Mouse (Mus musculus) heart, adult 8-10 months (tissue): ENCODE measurements around the gene Wfdc16. TPM values are rescaled to one million over a fixed set of nuclear protein-coding genes. Genes with fewer than 3 reads are reported as not detected.

Experiments
- DNase-seq: peaks from one replicate; pipeline ENCODE4 v3.0.0; 2022; ENCODE audit warnings: low spot score
- total RNA-seq, 4 experiments: library from RNA; stranded (reverse); gene quantifications; 2 replicates each; pipeline ENCODE4 v1.2.4; 2022

Gene Wfdc16
- total RNA-seq, 4 experiments from 2014 or later, result not detected

DNA sequence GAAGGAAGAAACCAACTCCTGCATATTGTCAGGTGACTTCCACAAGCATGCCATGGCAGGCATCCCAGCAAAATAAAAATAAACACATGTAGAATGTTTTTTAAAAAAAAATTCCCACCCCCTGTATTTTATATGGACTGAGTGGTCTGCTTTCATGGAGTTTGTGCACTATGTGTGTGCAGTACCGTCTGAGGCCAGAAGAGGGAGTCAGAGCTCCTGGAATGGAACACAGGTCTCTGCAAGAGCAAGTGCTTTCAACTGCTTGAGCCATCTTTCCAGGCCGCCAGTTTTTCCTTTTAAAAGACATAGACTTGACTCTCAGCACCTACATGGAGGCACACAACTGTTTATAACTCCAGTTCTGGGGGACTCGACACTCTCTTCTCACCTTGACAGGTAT lies 35.1 kb downstream of the Wfdc16 start:
- no peak for DNase-seq

DNA sequence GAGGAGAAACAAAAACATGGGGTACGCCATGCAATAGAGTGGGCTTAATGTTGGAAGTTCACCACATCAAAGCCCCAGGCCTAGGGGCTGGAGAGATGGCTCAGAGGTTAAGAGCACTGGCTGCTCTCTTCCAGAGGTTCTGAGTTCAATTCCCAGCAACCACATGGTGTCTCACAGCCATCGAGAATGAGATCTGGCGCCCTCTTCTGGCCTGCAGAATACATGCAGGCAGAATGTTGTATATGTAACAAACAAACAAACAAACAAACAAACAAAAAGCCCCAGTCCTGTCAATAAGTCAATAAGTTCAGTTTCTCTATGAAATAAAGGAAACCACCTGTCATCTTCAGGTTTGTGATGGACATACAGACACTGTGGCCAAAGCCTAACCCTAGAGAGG lies 38.4 kb downstream of the Wfdc16 start:
- DNase-seq, result no peak

DNA sequence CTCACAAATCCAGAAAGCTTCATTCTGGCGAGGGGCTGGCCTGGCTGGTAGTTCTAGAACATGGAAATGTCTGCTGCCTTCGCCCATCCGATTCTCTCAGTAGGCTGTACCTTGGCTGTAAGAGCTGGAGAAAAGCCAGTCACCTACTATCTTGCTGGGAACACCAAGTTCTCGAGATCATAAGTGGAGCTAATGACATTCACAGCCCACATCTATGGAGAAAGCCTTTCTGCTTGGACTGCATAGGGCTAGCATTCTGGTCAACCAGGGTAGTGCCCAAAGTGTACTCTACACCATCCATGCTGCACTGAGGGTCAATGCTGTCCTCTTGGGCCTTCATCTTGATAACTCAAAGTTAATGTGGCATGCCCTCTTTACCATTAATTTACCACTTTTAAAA lies 45.1 kb downstream of the Wfdc16 start, which contains the start of gene Eppin:
TSS of gene Eppin (minus strand) at position 101 of the 400 bp plus-strand sequence.
- no peak for DNase-seq

DNA sequence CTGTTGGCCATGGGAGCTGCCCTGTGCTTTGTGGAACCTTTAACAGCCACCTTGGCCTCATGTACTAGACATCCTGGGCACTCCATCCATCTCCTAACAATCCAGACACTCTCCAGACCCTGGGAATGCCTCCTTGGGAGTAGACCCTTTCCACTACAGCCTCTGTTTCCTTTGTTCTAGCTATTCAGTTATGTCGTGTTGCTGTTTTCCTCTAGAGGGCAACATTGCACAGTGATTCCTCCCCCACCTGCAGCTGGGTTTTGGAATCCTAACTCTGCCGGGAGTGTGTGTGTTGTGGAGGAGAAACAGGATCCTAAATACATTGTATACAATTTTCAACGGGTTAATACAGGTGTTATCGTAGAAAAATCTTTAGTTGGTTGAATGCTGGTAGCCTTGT lies 46.6 kb downstream of the Wfdc16 start:
- no peak for DNase-seq

DNA sequence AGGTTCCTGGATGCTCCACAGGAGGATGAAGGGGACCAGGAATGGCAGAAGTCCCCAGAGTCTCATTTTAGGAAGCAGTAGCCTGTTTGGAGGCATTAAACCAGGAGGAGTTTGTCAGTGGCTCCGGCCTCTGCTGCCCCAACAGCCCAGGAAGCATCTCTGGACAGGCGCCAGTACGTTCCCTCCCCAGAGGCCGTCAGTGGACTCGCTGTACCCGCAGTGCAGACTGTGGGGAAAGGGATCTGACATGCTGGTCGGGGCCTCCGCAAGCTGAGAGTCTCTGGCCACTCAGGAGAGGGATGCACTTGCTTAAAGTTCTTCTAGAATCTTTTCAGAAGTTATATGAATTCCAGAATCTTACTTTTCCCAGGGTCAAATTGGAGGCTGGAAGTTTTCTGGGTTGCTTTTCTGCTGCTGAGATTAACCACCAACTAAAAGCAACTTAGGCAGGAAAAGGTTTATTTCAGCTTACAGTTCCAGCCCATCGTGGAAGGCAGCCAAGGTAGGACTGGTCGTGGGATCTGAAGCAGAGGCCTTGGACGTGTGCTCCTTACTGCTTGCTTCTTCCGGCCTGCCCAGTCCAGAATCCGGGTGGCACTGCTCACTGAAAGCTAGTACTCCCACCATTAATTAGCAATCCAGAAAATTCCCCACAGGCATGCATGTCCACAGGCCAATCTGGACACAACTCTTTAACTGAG lies 53.4 kb downstream of the Wfdc16 start, which contains the start of gene Wfdc6a:
TSS of gene Wfdc6a (minus strand) at position 423 of the 701 bp plus-strand sequence.
- DNase-seq, result peak; percentile 17

Other genes with a start within 250 kb of the Wfdc16 start
- gene Slpi, start 249.7 kb downstream of the Wfdc16 start, total RNA-seq, result 100 to 1,000 TPM in 1 of 4 experiments, 1 to 10 TPM in 3; 1.1 to 110 (median 2.3) TPM
- not detected for gene Rbpjl, start 235.7 kb downstream of the Wfdc16 start, total RNA-seq
- gene Matn4, start 233.6 kb downstream of the Wfdc16 start, total RNA-seq, result under 1 TPM; 0.25 to 0.50 (median 0.29) TPM
- gene Sdc4, start 194.9 kb downstream of the Wfdc16 start, total RNA-seq, result 10 to 100 TPM; 14.9 to 23.0 (median 20.7) TPM
- 10 to 100 TPM; 25.2 to 28.5 (median 25.8) TPM for gene Sys1, start 181.8 kb downstream of the Wfdc16 start, total RNA-seq
- gene Gm20458, start 177.8 kb downstream of the Wfdc16 start, total RNA-seq, result 1 to 10 TPM; 3.6 to 6.7 (median 5.5) TPM
- not detected for gene Trp53tg5, start 165.1 kb downstream of the Wfdc16 start, total RNA-seq
- 10 to 100 TPM; 11.3 to 15.0 (median 12.6) TPM for gene Dbndd2, start 152.7 kb downstream of the Wfdc16 start, total RNA-seq
- 10 to 100 TPM; 32.0 to 34.8 (median 33.9) TPM for gene Pigt, start 141.3 kb downstream of the Wfdc16 start, total RNA-seq
- 1 to 10 TPM in 3 of 4 experiments, under 1 TPM in 1; 0.73 to 3.1 (median 2.1) TPM for gene Wfdc2, start 76.4 kb downstream of the Wfdc16 start, total RNA-seq
- not detected for gene Spint3, start 65.3 kb downstream of the Wfdc16 start, total RNA-seq
- under 1 TPM in 1 of 4 experiments, not detected in 3; 0.49 TPM for gene Wfdc6a, start 53.3 kb downstream of the Wfdc16 start, total RNA-seq
- gene Eppin, start 45.2 kb downstream of the Wfdc16 start, total RNA-seq, result not detected
- not detected for gene Wfdc6b, start 25.3 kb downstream of the Wfdc16 start, total RNA-seq
- gene Wfdc8, start 25.2 kb downstream of the Wfdc16 start, total RNA-seq, result not detected
- gene Wfdc10, start 17.2 kb upstream of the Wfdc16 start, total RNA-seq, result not detected
- gene Wfdc9, start 17.8 kb upstream of the Wfdc16 start, total RNA-seq, result not detected
- not detected for gene Wfdc11, start 35.3 kb upstream of the Wfdc16 start, total RNA-seq
- under 1 TPM in 1 of 4 experiments, not detected in 3; 0.24 TPM for gene Wfdc13, start 46.3 kb upstream of the Wfdc16 start, total RNA-seq
- gene Spint4, start 59.7 kb upstream of the Wfdc16 start, total RNA-seq, result not detected
- not detected for gene Spint5, start 76.5 kb upstream of the Wfdc16 start, total RNA-seq
- under 1 TPM in 2 of 4 experiments, not detected in 2; 0.30 to 0.83 TPM for gene Wfdc3, start 107.1 kb upstream of the Wfdc16 start, total RNA-seq
- 10 to 100 TPM; 20.4 to 28.2 (median 26.9) TPM for gene Dnttip1, start 107.2 kb upstream of the Wfdc16 start, total RNA-seq
- 1 to 10 TPM in 2 of 4 experiments, under 1 TPM in 2; 0.47 to 2.7 (median 1.4) TPM for gene Ube2c, start 131.1 kb upstream of the Wfdc16 start, total RNA-seq
- gene Tnnc2, start 141.2 kb upstream of the Wfdc16 start, total RNA-seq, result 1 to 10 TPM; 2.9 to 7.2 (median 3.1) TPM
- gene Snx21, start 147.0 kb upstream of the Wfdc16 start, total RNA-seq, result 10 to 100 TPM; 23.1 to 24.9 (median 23.5) TPM
- 10 to 100 TPM; 12.3 to 13.3 (median 12.6) TPM for gene Acot8, start 166.1 kb upstream of the Wfdc16 start, total RNA-seq
- gene Zswim3, start 166.3 kb upstream of the Wfdc16 start, total RNA-seq, result 1 to 10 TPM; 2.2 to 2.7 (median 2.5) TPM
- gene Zswim1, start 183.9 kb upstream of the Wfdc16 start, total RNA-seq, result 1 to 10 TPM; 4.6 to 6.1 (median 5.1) TPM
- 1 to 10 TPM in 1 of 4 experiments, under 1 TPM in 2, not detected in 1; 0.66 to 1.2 (median 0.80) TPM for gene Spata25, start 189.7 kb upstream of the Wfdc16 start, total RNA-seq
- gene Ctsa, start 194.1 kb upstream of the Wfdc16 start, total RNA-seq, result 100 to 1,000 TPM in 3 of 4 experiments, 10 to 100 TPM in 1; 94.7 to 106 (median 103) TPM
- gene Neurl2, start 194.7 kb upstream of the Wfdc16 start, total RNA-seq, result 10 to 100 TPM; 53.8 to 59.3 (median 58.1) TPM
- gene Pltp, start 218.9 kb upstream of the Wfdc16 start, total RNA-seq, result 10 to 100 TPM; 32.8 to 40.4 (median 35.7) TPM
- 10 to 100 TPM; 23.3 to 34.7 (median 33.0) TPM for gene Pcif1, start 240.5 kb upstream of the Wfdc16 start, total RNA-seq